Mouse (Mus musculus) limb, embryonic 14.5 days (tissue): ENCODE results near the gene Mrpl49. TPM values are rescaled to one million over a fixed set of nuclear protein-coding genes. Genes with fewer than 3 reads are reported as not detected.

Experiments used
- ATAC-seq: fragments of 200-750 bp; cut with Nextera tagmentation; 2 replicates; pipeline ENCODE4 v1.8.0; 2017; ENCODE audit warnings: low read depth, moderate number of reproducible peaks, moderate TSS enrichment; ENCODE audit not compliant: low FRiP score
- DNase-seq: peaks from one replicate; pipeline ENCODE4 v3.0.0-alpha.2; 2015; ENCODE audit warnings: low spot score
- H3K27ac ChIP-seq: fragments of 300-500 bp; sonication (generic); replicated peaks from 2 replicates; pipeline ENCODE4 v1.5.1; 2014; ENCODE audit warnings: low read depth, mild to moderate bottlenecking, low read length, moderate library complexity, mixed read lengths
- H3K27me3 ChIP-seq: fragments of 300-500 bp; sonication (generic); 2 replicates; pipeline ENCODE4 v1.6.1; 2014; ENCODE audit warnings: low read length, mixed read lengths; ENCODE audit not compliant: control insufficient read depth, insufficient read depth
- H3K36me3 ChIP-seq: fragments of 300-500 bp; sonication (generic); 2 replicates; pipeline ENCODE4 v1.6.1; 2014; ENCODE audit warnings: mild to moderate bottlenecking, low read length, moderate library complexity, mixed read lengths; ENCODE audit not compliant: control insufficient read depth, insufficient read depth
- H3K4me1 ChIP-seq: fragments of 300-500 bp; sonication (generic); 2 replicates; pipeline ENCODE4 v1.6.1; 2014; ENCODE audit warnings: antibody characterized with exemption, low read length, mixed read lengths; ENCODE audit not compliant: control insufficient read depth, insufficient read depth
- H3K4me2 ChIP-seq: fragments of 300-500 bp; sonication (generic); replicated peaks from 2 replicates; pipeline ENCODE4 v1.6.1; 2014; ENCODE audit warnings: low read depth, mild to moderate bottlenecking, low read length, moderate library complexity; ENCODE audit not compliant: severe bottlenecking
- H3K4me3 ChIP-seq: fragments of 300-500 bp; sonication (generic); replicated peaks from 2 replicates; pipeline ENCODE4 v1.5.1; 2014; ENCODE audit warnings: low read length
- H3K9ac ChIP-seq: fragments of 300-500 bp; sonication (generic); 2 replicates; pipeline ENCODE4 v1.6.1; 2014; ENCODE audit warnings: mild to moderate bottlenecking, low read depth, low read length, moderate library complexity; ENCODE audit not compliant: severe bottlenecking
- H3K9me3 ChIP-seq: fragments of 300-500 bp; sonication (generic); 2 replicates; pipeline ENCODE4 v1.6.1; 2016; ENCODE audit warnings: low read length; ENCODE audit not compliant: control insufficient read depth
- POLR2A ChIP-seq: fragments of 200-500 bp; IDR thresholded peaks from 2 replicates; pipeline ENCODE4 v1.8.0; 2012; ENCODE audit warnings: inconsistent platforms, mild to moderate bottlenecking, moderate library complexity, borderline replicate concordance; ENCODE audit not compliant: insufficient read depth, insufficient read length; ENCODE audit errors: extremely low read depth
- WGBS: fragments of 180-500 bp; shearing (Covaris S2); extraction: QIAGEN DNeasy Blood & Tissue Kit; methylation state at CpG from one replicate; pipeline ENCODE4 v1.1.7; 2014; 5-methylcytosine and 5-hydroxymethylcytosine counted together
- polyA plus RNA-seq, 2 experiments: library from polyadenylated mRNA; depleted of rRNA in 1 of 2; stranded (reverse) in 1 of 2; unstranded in 1 of 2; fragments of >200 nt; fragmentation: Nextera tagmentation in 1 of 2; extraction: Ambion mirVana in 1 of 2; gene quantifications; 2 replicates each; pipeline versions ENCODE4 v1.2.1 to v1.2.3; 2012 to 2014

Gene Mrpl49
- polyA plus RNA-seq, 2 experiments: 54.8 to 75.3 TPM

DNA sequence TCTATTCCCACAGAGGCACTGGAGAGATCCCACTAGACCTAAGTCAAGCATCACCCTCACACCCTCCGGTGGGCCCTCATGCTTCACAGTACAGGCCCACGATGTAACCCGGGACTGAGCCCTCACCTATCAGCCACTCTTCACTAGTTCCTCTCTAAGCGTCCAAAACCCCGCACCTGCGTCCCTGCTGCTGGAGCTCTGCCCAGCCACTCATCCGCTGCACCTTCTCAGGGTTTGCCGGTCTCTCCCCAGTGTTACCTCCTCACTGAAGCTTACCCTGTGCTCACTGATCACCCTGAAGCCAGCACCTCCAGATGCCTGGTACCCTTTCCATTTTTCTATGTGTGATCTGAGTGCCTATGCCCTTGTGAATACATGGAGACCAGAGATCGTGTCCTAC is 15.3 kb downstream of the Mrpl49 start:
- Histone ChIP-seq H3K9ac (no peak overlapping the region), H3K27ac (0 out of 2 replicates have a peak overlapping the region, but pooled peaks have one; percentile 13), H3K4me2 (no peak overlapping the region), H3K9me3 (no peaks in the 10 kb centered on the region), H3K4me3 (no peak overlapping the region), H3K36me3 (no peaks in the 10 kb centered on the region), H3K27me3 (no peaks in the 10 kb centered on the region), H3K4me1 (peaks cover 5% of the 10 kb centered on the region; the same call in 1 of the 2 replicates)
- WGBS: 85% methylated on average over 9 of the region's 9 CpGs
- DNase-seq (no peak), ATAC-seq (no peak)
- TF ChIP-seq POLR2A: no peak

DNA sequence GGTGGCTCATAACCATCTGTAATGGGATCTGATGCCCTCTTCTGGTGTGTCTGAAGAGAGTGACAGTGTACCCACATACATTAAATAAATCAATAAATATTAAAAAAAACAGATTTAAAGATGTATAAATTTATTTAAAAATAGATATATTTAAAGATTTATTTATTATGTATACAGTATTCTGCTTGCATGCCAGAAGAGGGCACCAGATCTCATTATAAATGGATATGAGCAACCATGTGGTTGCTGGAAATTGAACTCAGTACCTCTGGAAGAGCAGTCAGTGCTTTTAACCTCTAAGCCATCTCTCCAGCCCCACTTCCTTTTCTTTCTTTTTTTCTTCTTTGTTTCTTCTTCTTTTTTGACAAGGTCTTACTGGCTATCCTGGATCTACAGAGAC is 17.6 kb downstream of the Mrpl49 start:
- no peak for TF ChIP-seq POLR2A
- H3K36me3 ChIP-seq: no peaks in the 10 kb centered on the region
- H3K4me1 ChIP-seq: no peaks in the 10 kb centered on the region
- no peaks in the 10 kb centered on the region for H3K9me3 ChIP-seq
- no peaks in the 10 kb centered on the region for H3K27me3 ChIP-seq
- H3K27ac ChIP-seq: no peak overlapping the region
- H3K9ac ChIP-seq: no peak overlapping the region
- ATAC-seq: no peak
- DNase-seq: no peak
- no peak overlapping the region for H3K4me2 ChIP-seq
- H3K4me3 ChIP-seq: no peak overlapping the region

DNA sequence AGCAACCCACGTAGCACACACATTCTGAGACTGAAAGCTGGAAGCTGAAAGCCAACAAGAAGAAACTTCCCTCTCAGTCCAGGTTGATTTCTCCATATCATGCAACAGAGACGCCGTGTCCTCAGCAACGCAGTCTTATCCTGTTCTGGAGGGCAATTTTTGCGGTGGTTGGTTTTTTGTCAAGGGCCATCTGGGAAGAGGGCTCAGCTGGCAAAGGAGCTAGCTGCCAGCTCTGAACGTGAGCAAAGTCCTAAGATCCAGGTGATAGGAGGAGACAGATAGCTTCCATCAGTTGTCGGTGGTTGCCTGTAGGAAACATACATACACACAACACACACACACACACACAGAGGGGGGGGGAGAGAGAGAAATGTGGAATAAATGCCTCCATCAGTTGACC is 19.3 kb downstream of the Mrpl49 start:
- no peak overlapping the region for H3K4me3 ChIP-seq
- no peaks in the 10 kb centered on the region for H3K36me3 ChIP-seq
- no peak overlapping the region for H3K27ac ChIP-seq
- no peaks in the 10 kb centered on the region for H3K9me3 ChIP-seq
- no peak overlapping the region for H3K4me2 ChIP-seq
- WGBS: 81% methylated on average over 7 of the region's 7 CpGs
- H3K27me3 ChIP-seq: no peaks in the 10 kb centered on the region
- no peak overlapping the region for H3K9ac ChIP-seq
- no peaks in the 10 kb centered on the region for H3K4me1 ChIP-seq
- ATAC-seq (no peak), DNase-seq (no peak)
- no peak for TF ChIP-seq POLR2A

DNA sequence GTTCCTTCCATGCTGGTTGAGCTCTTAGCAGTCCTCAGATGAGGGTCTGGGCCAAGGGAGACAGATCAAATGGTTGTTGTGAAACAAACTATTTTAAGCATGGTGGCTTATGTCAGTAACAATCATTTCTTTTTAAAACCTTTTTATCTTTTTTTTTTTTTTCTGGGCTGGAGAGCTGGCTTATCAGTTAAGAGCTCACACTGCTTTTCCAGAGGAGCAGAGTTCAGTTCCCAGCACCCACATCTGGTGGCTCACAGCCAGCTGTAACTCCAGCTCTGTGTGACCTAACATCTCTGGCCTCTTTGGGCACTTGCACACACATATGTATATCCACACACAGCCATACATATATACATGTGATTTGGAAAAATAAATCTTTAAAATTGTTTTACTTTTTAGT is 19.9 kb downstream of the Mrpl49 start:
- no peak overlapping the region for H3K9ac ChIP-seq
- no peak overlapping the region for H3K27ac ChIP-seq
- no peak overlapping the region for H3K4me2 ChIP-seq

DNA sequence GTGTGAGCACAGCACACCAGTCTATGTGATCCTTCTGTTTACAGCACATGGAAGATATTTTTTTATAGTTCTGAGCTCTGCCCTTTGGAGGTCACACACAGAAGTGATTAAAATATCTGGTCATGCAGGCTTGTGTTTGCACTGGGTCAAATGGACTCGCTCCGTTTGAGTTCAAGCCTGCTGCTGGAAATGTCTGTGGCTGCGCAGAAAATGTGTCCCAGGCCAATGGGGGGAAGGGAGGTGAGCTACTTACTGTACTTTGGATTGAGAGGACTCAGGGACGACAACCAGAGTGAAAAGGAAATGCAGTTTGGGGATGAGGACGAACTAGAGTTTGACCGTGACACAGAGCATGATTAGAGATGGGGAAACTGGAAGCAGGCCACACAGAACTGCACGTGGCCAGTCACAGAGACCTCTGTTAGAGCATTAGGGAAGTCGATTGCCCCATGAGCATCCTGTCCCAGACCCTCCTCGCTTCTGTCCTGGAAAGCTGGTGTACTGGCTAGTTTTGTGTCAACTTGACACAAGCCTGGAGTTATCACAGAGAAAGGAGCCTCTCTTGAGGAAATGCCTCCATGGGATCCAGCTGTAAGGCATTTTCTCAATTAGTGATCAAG is 21.5 kb downstream of the Mrpl49 start:
- H3K4me2 ChIP-seq: no peak overlapping the region
- no peak overlapping the region for H3K9ac ChIP-seq
- ATAC-seq (no peak), DNase-seq (no peak)
- H3K9me3 ChIP-seq: no peaks in the 10 kb centered on the region
- H3K27ac ChIP-seq: no peak overlapping the region
- H3K4me3 ChIP-seq: no peak overlapping the region
- no peaks in the 10 kb centered on the region for H3K27me3 ChIP-seq
- H3K36me3 ChIP-seq: no peaks in the 10 kb centered on the region
- TF ChIP-seq POLR2A: no peak
- WGBS: 71% methylated on average over 9 of the region's 9 CpGs
- H3K4me1 ChIP-seq: no peaks in the 10 kb centered on the region

More for the DNA sequence above, 19.9 kb downstream of the Mrpl49 start:
- ATAC-seq (no peak), DNase-seq (no peak)
- Histone ChIP-seq H3K9me3 (no peaks in the 10 kb centered on the region), H3K4me3 (no peak overlapping the region), H3K36me3 (no peaks in the 10 kb centered on the region), H3K27me3 (no peaks in the 10 kb centered on the region), H3K4me1 (no peaks in the 10 kb centered on the region)
- no peak for TF ChIP-seq POLR2A
